Mouse (Mus musculus) forebrain, embryonic 14.5 days (tissue): Measurements from ENCODE around the gene Zfp219. TPM values are rescaled to one million over a fixed set of nuclear protein-coding genes. Genes with fewer than 3 reads are reported as not detected.
A peak's percentile ranks its signal among the peaks of the same experiment; 100 is the strongest.

Experiments used
- ATAC-seq: fragments of 200-750 bp; cut with Nextera tagmentation; 2 replicates; pipeline ENCODE4 v1.8.0; 2017; ENCODE audit warnings: mild to moderate bottlenecking, moderate library complexity
- DNase-seq: peaks from one replicate; pipeline ENCODE4 v3.0.0-alpha.2; 2015; ENCODE audit warnings: low spot score
- H3K27ac ChIP-seq: fragments of 300-500 bp; sonication (generic); 2 replicates; pipeline ENCODE4 v1.5.1; 2014; ENCODE audit warnings: low read depth, mild to moderate bottlenecking, control low read depth, low read length, moderate library complexity
- H3K27me3 ChIP-seq: fragments of 300-500 bp; sonication (generic); replicated peaks from 2 replicates; pipeline ENCODE4 v1.6.1; 2014; ENCODE audit warnings: low read length, control low read depth, mixed read lengths; ENCODE audit not compliant: control insufficient read depth, insufficient read depth
- H3K36me3 ChIP-seq: fragments of 300-500 bp; sonication (generic); 2 replicates; pipeline ENCODE4 v1.6.1; 2014; ENCODE audit warnings: low read length, control low read depth; ENCODE audit not compliant: control insufficient read depth, insufficient read depth
- H3K4me1 ChIP-seq: fragments of 300-500 bp; sonication (generic); 2 replicates; pipeline ENCODE4 v1.6.1; 2014; ENCODE audit warnings: antibody characterized with exemption, low read length, control low read depth; ENCODE audit not compliant: control insufficient read depth, insufficient read depth
- H3K4me2 ChIP-seq: fragments of 300-500 bp; sonication (generic); 2 replicates; pipeline ENCODE4 v1.6.1; 2014; ENCODE audit warnings: mild to moderate bottlenecking, control low read depth, low read length
- H3K4me3 ChIP-seq: fragments of 300-500 bp; sonication (generic); 2 replicates; pipeline ENCODE4 v1.5.1; 2014; ENCODE audit warnings: low read depth, low read length, control low read depth
- H3K9ac ChIP-seq: fragments of 300-500 bp; sonication (generic); 2 replicates; pipeline ENCODE4 v1.6.1; 2014; ENCODE audit warnings: mild to moderate bottlenecking, low read length, control low read depth, moderate library complexity
- H3K9me3 ChIP-seq: fragments of 300-500 bp; sonication (generic); replicated peaks from 2 replicates; pipeline ENCODE4 v1.6.1; 2016; ENCODE audit warnings: low read length, control low read depth, mixed read lengths; ENCODE audit not compliant: control insufficient read depth
- WGBS: fragments of 180-500 bp; shearing (Covaris S2); extraction: QIAGEN DNeasy Blood & Tissue Kit; methylation state at CpG from one replicate; pipeline ENCODE4 v1.1.7; 2014; 5-methylcytosine and 5-hydroxymethylcytosine counted together
- polyA plus RNA-seq: library from polyadenylated mRNA; unstranded; fragments of >200 nt; fragmentation: Nextera tagmentation; extraction: Ambion mirVana; gene quantifications from 2 replicates; pipeline ENCODE4 v1.2.1, GENCODE M21; 2014

The Zfp219 gene
- polyA plus RNA-seq, 1 experiment from 2014 or later: 41.0 TPM

DNA sequence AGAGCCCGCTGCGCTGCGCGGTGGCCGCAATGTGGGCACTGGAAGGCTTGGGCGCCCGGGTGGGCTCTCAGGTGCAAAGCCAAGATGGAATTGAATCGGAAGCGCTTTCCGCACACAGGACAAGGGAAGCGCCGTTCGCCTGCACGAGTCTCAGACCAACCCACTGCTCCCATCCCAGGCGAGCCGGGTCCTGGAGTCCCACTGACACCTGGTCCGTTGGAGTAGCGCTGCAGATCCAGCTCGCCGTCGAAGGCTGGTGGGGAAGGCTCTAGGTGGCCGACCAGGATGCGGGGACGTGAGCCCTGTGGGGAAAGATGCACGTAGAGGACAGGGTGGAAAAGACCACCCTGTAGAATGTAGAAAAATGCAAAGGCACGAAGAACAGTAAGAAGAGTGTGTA lies 11.2 kb downstream of the Zfp219 start:
- Histone ChIP-seq H3K9me3 (no peaks in the 10 kb centered on the region), H3K4me2 (peak overlapping the region; percentile 63), H3K27ac (peak overlapping the region; percentile 99; the same call in 1 of the 2 replicates), H3K4me1 (peaks cover 49% of the 10 kb centered on the region), H3K27me3 (no peaks in the 10 kb centered on the region), H3K4me3 (peak overlapping the region; percentile 28), H3K36me3 (peaks cover 48% of the 10 kb centered on the region), H3K9ac (peak overlapping the region; percentile 51)
- 17% methylated on average over 26 of the region's 26 CpGs for WGBS
- ATAC-seq (no peak), DNase-seq (no peak)

GRCm38 (mm10) chr14:52008321-52009203 lies 12.0 kb downstream of the Zfp219 start:
- peak; percentile 29 for ATAC-seq
- H3K4me1 ChIP-seq: peaks cover 56% of the 10 kb centered on the region

DNA sequence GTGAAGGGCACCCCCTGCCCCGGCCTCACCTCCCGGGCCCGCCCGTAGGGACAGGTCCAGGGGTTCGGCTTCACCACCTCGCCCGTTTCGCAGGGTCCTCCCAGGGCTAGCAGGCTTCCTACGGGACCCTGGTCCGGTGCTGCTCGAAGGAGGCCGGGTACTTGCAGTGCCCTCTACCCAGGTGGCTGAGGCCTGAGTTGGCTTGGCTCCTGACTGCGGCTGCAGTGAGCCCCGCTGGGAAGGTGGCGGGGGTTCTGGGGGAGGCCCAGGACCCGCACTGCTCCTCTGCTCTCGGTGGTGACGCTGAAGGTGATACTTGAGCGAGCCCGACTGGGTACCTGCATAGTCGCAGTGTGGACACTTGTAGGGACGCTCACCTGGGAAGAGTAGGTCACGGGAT lies 13.8 kb downstream of the Zfp219 start:
- no peak overlapping the region for H3K27ac ChIP-seq
- no peak overlapping the region for H3K4me3 ChIP-seq
- H3K4me2 ChIP-seq: no peak overlapping the region
- no peak for ATAC-seq
- H3K4me1 ChIP-seq: peaks cover 44% of the 10 kb centered on the region
- H3K9ac ChIP-seq: no peak overlapping the region
- no peaks in the 10 kb centered on the region for H3K27me3 ChIP-seq
- no peaks in the 10 kb centered on the region for H3K9me3 ChIP-seq
- peaks cover 68% of the 10 kb centered on the region for H3K36me3 ChIP-seq
- DNase-seq: no peak
- WGBS: 95% methylated on average over 23 of the region's 23 CpGs

More at GRCm38 (mm10) chr14:52008321-52009203, 12.0 kb downstream of the Zfp219 start:
- no peaks in the 10 kb centered on the region for H3K9me3 ChIP-seq
- H3K27me3 ChIP-seq: no peaks in the 10 kb centered on the region
- H3K27ac ChIP-seq: peak overlapping the region; percentile 99; the same call in 1 of the 2 replicates
- peaks cover 53% of the 10 kb centered on the region for H3K36me3 ChIP-seq
- 51% methylated on average over 38 of the region's 38 CpGs for WGBS
- DNase-seq: peak; percentile 92
- H3K4me2 ChIP-seq: peak overlapping the region; percentile 63
- H3K4me3 ChIP-seq: peak overlapping the region; percentile 28
- H3K9ac ChIP-seq: peak overlapping the region; percentile 51

GRCm38 (mm10) chr14:52006241-52006640 lies 14.3 kb downstream of the Zfp219 start:
- H3K27ac ChIP-seq: no peak overlapping the region
- DNase-seq (no peak), ATAC-seq (no peak)
- peaks cover 39% of the 10 kb centered on the region for H3K4me1 ChIP-seq
- no peak overlapping the region; the same call in 1 of the 2 replicates for H3K9ac ChIP-seq
- no peaks in the 10 kb centered on the region for H3K27me3 ChIP-seq
- H3K4me2 ChIP-seq: no peak overlapping the region
- 67% methylated on average over 8 of the region's 8 CpGs for WGBS
- H3K9me3 ChIP-seq: no peaks in the 10 kb centered on the region
- H3K36me3 ChIP-seq: peaks cover 68% of the 10 kb centered on the region
- no peak overlapping the region for H3K4me3 ChIP-seq

DNA sequence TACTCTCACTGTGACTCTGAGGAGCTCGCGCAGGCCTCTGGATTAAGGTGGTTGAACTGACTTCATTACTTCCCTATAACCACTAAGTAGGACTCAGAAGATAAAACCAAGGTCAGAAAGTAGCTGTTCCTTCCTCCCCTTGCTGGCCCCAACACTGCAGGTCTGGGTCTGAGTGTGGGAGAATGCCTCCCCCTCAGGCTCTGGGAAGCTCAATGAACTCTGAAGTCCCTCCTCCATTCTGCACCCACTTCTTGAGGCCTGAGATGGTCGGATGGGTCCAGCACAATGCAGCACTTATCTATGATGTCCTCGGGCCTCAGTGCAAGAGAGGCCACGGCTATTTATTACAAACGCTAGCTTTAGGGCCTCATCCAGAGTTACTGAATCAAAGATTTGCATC lies 14.9 kb downstream of the Zfp219 start:
- 80% methylated on average over 6 of the region's 6 CpGs for WGBS
- Histone ChIP-seq H3K4me2 (no peak overlapping the region), H3K27me3 (no peaks in the 10 kb centered on the region), H3K36me3 (peaks cover 74% of the 10 kb centered on the region), H3K9me3 (no peaks in the 10 kb centered on the region), H3K4me3 (no peak overlapping the region), H3K4me1 (peaks cover 33% of the 10 kb centered on the region), H3K27ac (peak overlapping the region; percentile 44; the same call in 1 of the 2 replicates), H3K9ac (peak overlapping the region; percentile 22; the same call in 1 of the 2 replicates)
- ATAC-seq: no peak
- no peak for DNase-seq

DNA sequence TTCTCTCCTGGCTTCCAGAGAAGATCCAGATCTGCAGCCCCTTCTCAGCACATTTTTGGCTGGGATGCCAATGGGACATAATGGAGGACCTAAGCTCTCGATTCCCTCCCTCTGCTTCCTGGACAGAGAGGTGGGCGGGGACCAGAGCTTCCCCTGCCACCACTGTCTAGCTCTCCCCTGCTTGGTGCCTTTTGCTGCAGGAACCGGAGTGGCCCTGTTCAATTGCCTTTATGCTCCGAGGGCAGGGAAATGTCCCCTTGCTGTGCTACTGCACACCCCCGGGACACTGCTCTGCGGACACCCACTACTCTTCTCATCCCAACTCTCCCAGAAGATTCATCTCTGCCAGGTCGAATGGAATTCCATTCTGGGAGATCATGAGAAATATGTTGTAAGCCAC lies 15.4 kb downstream of the Zfp219 start:
- Histone ChIP-seq H3K4me2 (no peak overlapping the region), H3K36me3 (peaks cover 79% of the 10 kb centered on the region), H3K9ac (peak overlapping the region; percentile 40; the same call in 1 of the 2 replicates), H3K27ac (peak overlapping the region; percentile 93), H3K4me1 (peaks cover 32% of the 10 kb centered on the region), H3K4me3 (no peak overlapping the region), H3K27me3 (no peaks in the 10 kb centered on the region), H3K9me3 (no peaks in the 10 kb centered on the region)
- WGBS: 69% methylated on average over 7 of the region's 7 CpGs
- DNase-seq (no peak), ATAC-seq (no peak)

DNA sequence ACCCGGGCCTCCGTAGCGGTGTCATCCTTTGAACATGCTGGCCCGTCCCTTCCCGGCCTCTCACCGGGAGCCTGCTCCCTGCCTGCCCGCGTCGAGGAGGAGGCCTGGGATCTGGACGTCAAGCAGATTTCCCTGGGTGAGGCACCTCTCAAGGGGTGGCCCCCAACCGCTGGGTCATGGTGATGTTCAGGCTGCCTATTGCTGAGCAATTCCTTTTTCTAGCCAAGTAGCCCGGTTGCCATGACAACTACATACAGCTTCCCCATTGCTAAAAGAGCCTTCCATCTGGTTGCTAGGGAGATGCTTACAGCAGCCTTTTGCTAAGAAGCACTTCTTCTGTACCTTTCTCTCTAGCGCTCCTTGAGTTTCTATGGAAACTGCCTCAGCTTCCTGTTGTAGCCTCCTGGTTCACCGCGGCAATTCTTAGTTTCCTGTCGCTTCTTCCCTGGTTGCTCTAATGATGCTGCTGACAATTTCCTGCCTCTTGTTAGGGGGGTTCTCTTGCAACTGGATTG lies 16.5 kb downstream of the Zfp219 start:
- Histone ChIP-seq H3K4me3 (peak overlapping the region; percentile 16), H3K9ac (0 out of 2 replicates have a peak overlapping the region, but pooled peaks have one; percentile 17), H3K36me3 (peaks cover 82% of the 10 kb centered on the region), H3K27ac (peak overlapping the region; percentile 93), H3K27me3 (no peaks in the 10 kb centered on the region), H3K4me1 (peaks cover 21% of the 10 kb centered on the region), H3K9me3 (no peaks in the 10 kb centered on the region), H3K4me2 (peak overlapping the region; percentile 48)
- WGBS: 6% methylated on average over 16 of the region's 16 CpGs
- DNase-seq: peak; percentile 98
- ATAC-seq: peak; percentile 87

GRCm38 (mm10) chr14:51997483-51997882 lies 23.1 kb downstream of the Zfp219 start:
- Histone ChIP-seq H3K36me3 (peaks cover 87% of the 10 kb centered on the region), H3K27ac (no peak overlapping the region), H3K27me3 (no peaks in the 10 kb centered on the region), H3K4me2 (no peak overlapping the region), H3K4me1 (no peaks in the 10 kb centered on the region), H3K4me3 (no peak overlapping the region), H3K9ac (no peak overlapping the region), H3K9me3 (no peaks in the 10 kb centered on the region)
- no peak for ATAC-seq
- WGBS: 93% methylated on average over 14 of the region's 14 CpGs
- no peak for DNase-seq

GRCm38 (mm10) chr14:51996866-51997265 lies 23.7 kb downstream of the Zfp219 start:
- Histone ChIP-seq H3K9ac (no peak overlapping the region), H3K27ac (peak overlapping the region; percentile 41; the same call in 1 of the 2 replicates), H3K4me1 (no peaks in the 10 kb centered on the region), H3K9me3 (no peaks in the 10 kb centered on the region), H3K4me2 (no peak overlapping the region), H3K4me3 (no peak overlapping the region), H3K27me3 (no peaks in the 10 kb centered on the region), H3K36me3 (peaks cover 88% of the 10 kb centered on the region)
- DNase-seq: no peak
- ATAC-seq: peak; percentile 56
- 41% methylated on average over 17 of the region's 17 CpGs for WGBS
